Mouse (Mus musculus) kidney, adult 2 months (tissue): ENCODE data around the gene Rxrb. TPM values are rescaled to one million over a fixed set of nuclear protein-coding genes. Genes with fewer than 3 reads are reported as not detected.
A peak's percentile ranks its signal among the peaks of the same experiment; 100 is the strongest.
"Not testable (repeated sequence)": the region's sequence is repeated elsewhere in the genome, so short reads cannot be mapped to it uniquely, and the experiment has no call there.

Experiments used
- DNase-seq: peaks from one replicate; pipeline ENCODE4 v3.0.0; 2021
- H3K27ac ChIP-seq: fragments of 200-500 bp; 2 replicates; pipeline ENCODE4 v1.5.1; 2012; ENCODE audit warnings: low read depth, low read length, control low read depth, inconsistent platforms; ENCODE audit not compliant: insufficient read depth
- H3K27me3 ChIP-seq: fragments of 200-500 bp; replicated peaks from 2 replicates; pipeline ENCODE4 v1.6.1; 2012; ENCODE audit warnings: mild to moderate bottlenecking, moderate library complexity, low read length, inconsistent platforms; ENCODE audit not compliant: control insufficient read depth, insufficient read depth
- H3K36me3 ChIP-seq: fragments of 200-500 bp; 2 replicates; pipeline ENCODE4 v1.6.1; 2012; ENCODE audit warnings: mild to moderate bottlenecking, moderate library complexity, low read length, inconsistent platforms; ENCODE audit not compliant: control insufficient read depth, insufficient read depth
- H3K4me1 ChIP-seq: fragments of 200-500 bp; 2 replicates; pipeline ENCODE4 v1.6.1; 2011; ENCODE audit warnings: low read length; ENCODE audit not compliant: control insufficient read depth, insufficient read depth
- H3K4me3 ChIP-seq: fragments of 200-500 bp; 2 replicates; pipeline ENCODE4 v1.5.1; 2011; ENCODE audit warnings: mild to moderate bottlenecking, low read depth, low read length, control low read depth; ENCODE audit not compliant: insufficient read depth
- CTCF ChIP-seq: fragments of 200-500 bp; conservative IDR thresholded peaks from 2 replicates; pipeline ENCODE4 v1.5.1; 2011; ENCODE audit warnings: low read depth, mild to moderate bottlenecking, control low read depth, low read length, moderate library complexity, mixed read lengths; ENCODE audit not compliant: insufficient read depth, insufficient read length
- POLR2A ChIP-seq: fragments of 200-500 bp; IDR thresholded peaks from one replicate; pipeline ENCODE4 v1.6.1; 2011; ENCODE audit warnings: low read depth, low read length, control low read depth
- WGBS: fragments of 180-500 bp; shearing (Covaris S2); methylation state at CpG from one replicate; pipeline ENCODE4 v1.1.7; 2018; 5-methylcytosine and 5-hydroxymethylcytosine counted together
- polyA plus RNA-seq: library from polyadenylated mRNA; depleted of rRNA; stranded (reverse); fragments of >200 nt; gene quantifications from 2 replicates; pipeline ENCODE4 v1.2.3, GENCODE M21; 2012; rRNA removed

Gene Rxrb
- 49.3 and 59.2 TPM in 2 replicates for polyA plus RNA-seq

GRCm38 (mm10) chr17:34031465-34032173 is at the start of gene Rxrb, which contains the start of gene Slc39a7:
TSS of gene Rxrb (plus strand) at chr17:34031812.
TSS of gene Slc39a7 (minus strand) at chr17:34031682.
- H3K4me3 ChIP-seq, result peak within 1 kb of the TSS; percentile 88
- no peaks in the 10 kb centered on the region for H3K36me3 ChIP-seq
- H3K4me1 ChIP-seq, result peaks cover 25% of the 10 kb centered on the region
- WGBS, result under 1% methylated on average over 86 of the region's 88 CpGs
- TF ChIP-seq CTCF (no peak), POLR2A (no peak)
- DNase-seq, result peak; percentile 98
- peak within 1 kb of the TSS; percentile 86 for H3K27ac ChIP-seq
- H3K27me3 ChIP-seq, result no peaks in the 10 kb centered on the region

GRCm38 (mm10) chr17:33982136-33982535 is 49.5 kb upstream of the Rxrb start:
- WGBS, result 9% methylated on average over 8 of the region's 8 CpGs
- not testable (repeated sequence) for H3K4me3 ChIP-seq, H3K36me3 ChIP-seq, H3K27me3 ChIP-seq, H3K27ac ChIP-seq
- DNase-seq, result peak; percentile 67
- peaks cover 12% of the 10 kb centered on the region; the same call in 1 of the 2 replicates for H3K4me1 ChIP-seq
- peak; percentile 61 for TF ChIP-seq CTCF

DNA sequence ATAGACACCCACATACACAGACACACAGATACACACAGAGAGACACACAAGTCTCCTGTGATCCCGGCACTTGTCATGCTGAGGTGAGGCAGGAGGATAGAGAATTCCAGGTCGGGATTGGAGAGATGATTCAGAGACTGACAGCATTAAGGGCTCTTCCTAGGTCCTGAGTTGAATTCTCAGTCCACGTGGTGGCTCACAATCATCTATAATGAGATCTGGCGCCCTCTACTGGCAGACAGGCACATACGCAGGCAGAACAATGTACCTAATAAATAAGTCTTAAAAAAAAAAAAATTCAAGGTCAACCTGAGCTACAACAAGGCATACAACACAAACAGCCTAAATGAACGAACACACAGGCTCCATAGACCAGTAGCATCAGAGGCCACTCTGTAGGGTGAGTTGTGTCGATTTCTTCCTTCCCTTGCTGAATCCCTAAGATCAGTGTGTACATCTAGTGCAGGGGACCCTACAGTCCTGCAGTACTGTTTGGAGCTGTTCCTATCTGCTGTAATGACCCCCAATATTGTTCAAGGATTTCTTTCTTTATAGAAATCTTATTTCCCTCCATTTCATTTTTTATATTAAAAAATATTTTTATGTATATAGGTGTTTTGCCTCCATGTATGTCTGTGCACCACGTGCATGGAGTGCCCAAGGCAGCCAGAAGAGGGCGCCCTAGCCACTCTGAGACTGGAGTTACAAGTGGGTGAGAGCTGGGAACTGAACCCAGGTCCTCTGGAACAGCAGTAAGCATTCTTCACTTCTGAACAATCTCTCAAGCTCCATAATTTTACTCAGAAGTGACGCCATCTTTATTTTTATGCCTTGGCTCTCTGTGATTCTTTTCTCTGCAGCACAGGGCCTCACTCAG is 39.6 kb upstream of the Rxrb start:
- H3K4me1 ChIP-seq, result no peaks in the 10 kb centered on the region
- no peak overlapping the region for H3K4me3 ChIP-seq
- TF ChIP-seq POLR2A, result no peak
- TF ChIP-seq CTCF, result peak; percentile 82
- H3K27ac ChIP-seq, result no peak overlapping the region
- WGBS, result 31% methylated on average over 10 of the region's 10 CpGs
- DNase-seq, result peak; percentile 73
- H3K36me3 ChIP-seq, result no peaks in the 10 kb centered on the region
- no peaks in the 10 kb centered on the region for H3K27me3 ChIP-seq

- no peaks in the 10 kb centered on the region for H3K36me3 ChIP-seq
- no peaks in the 10 kb centered on the region for H3K4me1 ChIP-seq
- WGBS, result 95% methylated on average over 8 of the region's 8 CpGs
- no peaks in the 10 kb centered on the region for H3K27me3 ChIP-seq
- no peak overlapping the region for H3K27ac ChIP-seq
- no peak overlapping the region for H3K4me3 ChIP-seq
- DNase-seq, result no peak
- no peak for TF ChIP-seq CTCF
- no peak for TF ChIP-seq POLR2A
Measured at GRCm38 (mm10) chr17:33994959-33995358, 36.7 kb upstream of the Rxrb start.

DNA sequence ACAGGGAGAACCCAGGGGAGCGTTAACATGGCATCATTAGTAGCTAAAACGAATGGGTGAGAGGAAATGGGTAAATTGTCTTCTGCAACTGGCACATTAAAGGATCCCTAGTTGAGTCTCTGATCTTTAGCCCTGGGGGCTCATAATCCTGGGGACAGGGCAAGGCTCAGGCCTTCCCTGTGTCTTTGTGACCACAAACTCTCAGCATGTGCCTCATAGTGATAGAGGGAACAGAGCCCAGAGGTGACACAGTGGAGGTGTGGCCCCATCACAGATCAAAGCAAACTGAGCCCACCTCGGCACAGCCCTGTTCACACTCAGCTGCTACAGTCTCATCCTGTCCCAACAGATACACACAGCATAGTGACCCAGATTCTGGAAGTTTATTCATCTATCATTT is 36.0 kb upstream of the Rxrb start:
- 60% methylated on average over 3 of the region's 3 CpGs for WGBS
- no peak for DNase-seq
- Histone ChIP-seq H3K4me3 (no peak overlapping the region), H3K4me1 (no peaks in the 10 kb centered on the region), H3K27me3 (no peaks in the 10 kb centered on the region), H3K36me3 (no peaks in the 10 kb centered on the region), H3K27ac (no peak overlapping the region)
- TF ChIP-seq CTCF (no peak), POLR2A (no peak)

DNA sequence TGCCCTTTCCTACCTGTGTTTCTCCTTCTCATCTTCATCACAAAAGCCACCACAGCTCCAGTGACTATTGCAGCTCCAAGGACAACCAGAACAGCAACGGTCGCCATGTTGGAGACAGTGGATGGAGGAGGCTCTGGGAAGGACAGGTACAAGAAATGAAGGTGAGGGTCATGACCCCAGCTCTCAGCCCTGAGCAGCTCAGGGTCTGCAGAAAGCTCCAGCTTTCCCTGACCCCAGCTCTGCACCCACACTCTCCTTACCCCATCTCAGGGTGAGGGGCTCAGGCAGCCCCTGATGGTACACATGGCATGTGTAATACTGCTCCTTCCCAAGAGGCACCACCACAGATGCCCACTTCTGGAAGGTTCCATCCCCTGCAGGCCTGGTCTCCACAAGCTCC is 34.6 kb upstream of the Rxrb start:
- not testable (repeated sequence) for DNase-seq, H3K4me3 ChIP-seq, H3K27me3 ChIP-seq, H3K36me3 ChIP-seq, H3K27ac ChIP-seq, H3K4me1 ChIP-seq
- 94% methylated on average over 2 of the region's 2 CpGs for WGBS

GRCm38 (mm10) chr17:33998697-33999096 is 32.9 kb upstream of the Rxrb start:
- not testable (repeated sequence) for H3K4me1 ChIP-seq, H3K27ac ChIP-seq, H3K36me3 ChIP-seq, DNase-seq, H3K27me3 ChIP-seq
- peak overlapping the region; percentile 5; the same call in 1 of the 2 replicates for H3K4me3 ChIP-seq
- WGBS, result 66% methylated on average over 5 of the region's 5 CpGs
